Mouse (Mus musculus) lung, adult 2 months (tissue): Measurements from ENCODE around the gene Epha2.

Source experiments
- CTCF ChIP-seq: fragments of 200-500 bp; IDR thresholded peaks from 2 replicates; pipeline ENCODE4 v1.5.1; 2011; ENCODE audit warnings: mild to moderate bottlenecking, low read length, control low read depth; ENCODE audit not compliant: insufficient read depth
- POLR2A ChIP-seq: fragments of 200-500 bp; IDR thresholded peaks from 2 replicates; pipeline ENCODE4 v1.6.1; 2011; ENCODE audit warnings: low read depth, mild to moderate bottlenecking, control low read depth, low read length, borderline replicate concordance; ENCODE audit errors: extremely low read depth

DNA sequence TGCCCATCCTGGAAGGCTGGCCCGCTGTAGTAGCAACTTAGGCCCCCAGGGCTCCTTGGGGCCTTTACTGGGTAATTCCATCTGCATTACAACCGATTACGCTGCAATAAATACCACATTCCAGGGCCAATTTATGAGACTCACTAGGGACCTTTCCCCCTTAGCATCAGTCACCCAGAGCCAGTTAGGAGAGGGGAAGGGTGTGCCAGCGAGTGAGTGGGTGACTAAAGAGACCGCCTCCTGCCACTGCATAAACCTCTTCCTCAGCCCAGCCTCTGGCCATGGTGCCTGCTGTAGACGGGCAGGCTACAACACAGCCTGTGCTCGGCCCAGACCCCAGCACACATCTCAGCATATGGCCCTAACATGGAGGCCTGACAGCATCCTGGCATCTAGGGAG lies 3.1 kb upstream of the Epha2 start:
- TF ChIP-seq CTCF (no peak), POLR2A (no peak)
